Mouse (Mus musculus): Measurements from ENCODE around the gene Dtd2.

Gene Dtd2

GRCm38 (mm10) chr12:51985163-51985748 lies 21.0 kb downstream of the Dtd2 start:
- no peak for DNase-seq (ENCODE audit: low spot score in 2 of 2)

GRCm38 (mm10) chr12:51983625-51984024 lies 22.7 kb downstream of the Dtd2 start:
- no peak for DNase-seq (ENCODE audit: low spot score in 2 of 2)

- no peak for DNase-seq (ENCODE audit: low spot score in 2 of 2)
Observed at GRCm38 (mm10) chr12:51976531-51976930, 29.8 kb downstream of the Dtd2 start.

GRCm38 (mm10) chr12:51974381-51974780 lies 31.9 kb downstream of the Dtd2 start:
- no peak for DNase-seq (ENCODE audit: low spot score in 2 of 2)

GRCm38 (mm10) chr12:51972269-51973065 lies 33.8 kb downstream of the Dtd2 start:
- DNase-seq (ENCODE audit: low spot score in 2 of 2), result no peak

- DNase-seq (ENCODE audit: low spot score in 2 of 2), result peak; percentile 72 to 75
Observed at GRCm38 (mm10) chr12:51971070-51971664, 35.1 kb downstream of the Dtd2 start, which contains the start of gene Heatr5a. Gene Heatr5a (minus strand): TSS chr12:51971321.

GRCm38 (mm10) chr12:51970352-51971069 lies 35.8 kb downstream of the Dtd2 start:
- DNase-seq (ENCODE audit: low spot score in 2 of 2), result no peak

GRCm38 (mm10) chr12:51969876-51970275 lies 36.4 kb downstream of the Dtd2 start:
- DNase-seq (ENCODE audit: low spot score in 2 of 2), result no peak

- no peak for DNase-seq (ENCODE audit: low spot score in 2 of 2)
Observed at GRCm38 (mm10) chr12:51969092-51969491, 37.2 kb downstream of the Dtd2 start.

- DNase-seq (ENCODE audit: low spot score in 2 of 2), result no peak
Observed at GRCm38 (mm10) chr12:51967915-51968595, 38.2 kb downstream of the Dtd2 start.

- DNase-seq (ENCODE audit: low spot score in 2 of 2), result no peak
Observed at GRCm38 (mm10) chr12:51957626-51958025, 48.7 kb downstream of the Dtd2 start.

GRCm38 (mm10) chr12:51952309-51952708 lies 54.0 kb downstream of the Dtd2 start:
- DNase-seq (ENCODE audit: low spot score in 2 of 2), result no peak

- DNase-seq (ENCODE audit: low spot score in 2 of 2), result peak in 1 of 2 experiments; percentile 6
Observed at GRCm38 (mm10) chr12:51947498-51947945, 58.8 kb downstream of the Dtd2 start.

GRCm38 (mm10) chr12:51945331-51945730 lies 61.0 kb downstream of the Dtd2 start:
- DNase-seq (ENCODE audit: low spot score in 2 of 2), result no peak

- DNase-seq (ENCODE audit: low spot score in 2 of 2), result no peak
Observed at GRCm38 (mm10) chr12:51939848-51940247, 66.5 kb downstream of the Dtd2 start.
